Mouse (Mus musculus) adrenal gland, adult 8-10 months (tissue): Measurements from ENCODE around the gene Igf2bp3. TPM values are rescaled to one million over a fixed set of nuclear protein-coding genes. Genes with fewer than 3 reads are reported as not detected.

ENCODE experiments used
- DNase-seq: peaks from one replicate; pipeline ENCODE4 v3.0.0; 2022
- total RNA-seq, 4 experiments: library from RNA; stranded (reverse); gene quantifications; 2 replicates each; pipeline ENCODE4 v1.2.4; 2022

Gene Igf2bp3
- total RNA-seq, 4 experiments from 2014 or later = 0.05 to 0.12 TPM; not detected in 2

GRCm38 (mm10) chr6:49173674-49174073 is 41.1 kb downstream of the Igf2bp3 start:
- no peak for DNase-seq

- no peak for DNase-seq
Observed at GRCm38 (mm10) chr6:49173265-49173664, 41.5 kb downstream of the Igf2bp3 start.

- no peak for DNase-seq
Observed at GRCm38 (mm10) chr6:49171216-49171615, 43.5 kb downstream of the Igf2bp3 start.

GRCm38 (mm10) chr6:49168648-49169047 is 46.1 kb downstream of the Igf2bp3 start:
- no peak for DNase-seq

GRCm38 (mm10) chr6:49167406-49167805 is 47.4 kb downstream of the Igf2bp3 start:
- no peak for DNase-seq

- no peak for DNase-seq
Observed at GRCm38 (mm10) chr6:49166318-49166717, 48.4 kb downstream of the Igf2bp3 start.

- no peak for DNase-seq
Observed at GRCm38 (mm10) chr6:49165855-49166254, 48.9 kb downstream of the Igf2bp3 start.

- DNase-seq = no peak
Observed at GRCm38 (mm10) chr6:49165101-49165500, 49.7 kb downstream of the Igf2bp3 start.

GRCm38 (mm10) chr6:49164701-49165100 is 50.1 kb downstream of the Igf2bp3 start:
- DNase-seq = no peak

GRCm38 (mm10) chr6:49159971-49160370 is 54.8 kb downstream of the Igf2bp3 start:
- no peak for DNase-seq

- DNase-seq = no peak
Observed at GRCm38 (mm10) chr6:49156826-49157175, 58.0 kb downstream of the Igf2bp3 start.

- DNase-seq = no peak
Observed at GRCm38 (mm10) chr6:49156170-49156825, 58.5 kb downstream of the Igf2bp3 start.

GRCm38 (mm10) chr6:49151465-49151864 is 63.3 kb downstream of the Igf2bp3 start:
- DNase-seq = no peak

GRCm38 (mm10) chr6:49150349-49151229 is 64.2 kb downstream of the Igf2bp3 start:
- no peak for DNase-seq

- no peak for DNase-seq
Observed at GRCm38 (mm10) chr6:49149202-49149930, 65.4 kb downstream of the Igf2bp3 start.

- no peak for DNase-seq
Observed at GRCm38 (mm10) chr6:49148781-49149180, 66.0 kb downstream of the Igf2bp3 start.

GRCm38 (mm10) chr6:49148368-49148767 is 66.4 kb downstream of the Igf2bp3 start:
- DNase-seq = no peak

- no peak for DNase-seq
Observed at GRCm38 (mm10) chr6:49146461-49146860, 68.3 kb downstream of the Igf2bp3 start.

GRCm38 (mm10) chr6:49142428-49142827 is 72.3 kb downstream of the Igf2bp3 start:
- peak; percentile 20 for DNase-seq

- no peak for DNase-seq
Observed at GRCm38 (mm10) chr6:49141125-49141524, 73.6 kb downstream of the Igf2bp3 start.

- DNase-seq = no peak
Observed at GRCm38 (mm10) chr6:49138159-49139051, 76.4 kb downstream of the Igf2bp3 start.

GRCm38 (mm10) chr6:49136739-49137138 is 78.0 kb downstream of the Igf2bp3 start:
- no peak for DNase-seq
